Mouse (Mus musculus): Measurements from ENCODE around the gene Vamp5.

DNA sequence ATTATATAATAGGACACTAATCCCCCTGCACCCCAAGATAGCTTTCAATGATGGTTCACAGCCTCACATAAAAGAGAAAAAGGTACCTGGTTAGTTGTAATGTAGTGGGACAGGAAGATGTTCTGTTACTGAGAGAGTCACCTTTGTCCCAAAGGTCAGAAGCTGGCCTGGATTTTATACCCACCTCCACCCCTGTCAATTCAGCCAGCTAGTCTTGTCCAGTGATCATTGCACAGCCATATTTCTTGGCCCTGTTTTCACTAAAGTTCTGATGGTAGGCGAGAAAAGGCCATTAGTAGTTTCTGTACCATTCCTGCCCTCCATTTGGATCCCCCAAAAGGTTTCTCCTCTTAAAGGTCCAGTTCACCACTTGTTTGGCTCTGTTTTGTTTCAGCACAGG is 26.2 kb downstream of the Vamp5 start:
- TF ChIP-seq CTCF (conservative IDR thresholded peaks at IDR 0.05 in 1 of 2, IDR thresholded peaks at IDR 0.05 in 1 of 2; ENCODE audit: low read depth in 2 of 2, low read length in 2 of 2) (no peak), HCFC1 (IDR thresholded peaks at IDR 0.05; ENCODE audit: low read depth, low read length) (no peak), ZNF384 (IDR thresholded peaks at IDR 0.05; ENCODE audit: low read depth, low read length) (no peak), ETS1 (conservative IDR thresholded peaks at IDR 0.05; ENCODE audit: low read depth, low read length) (no peak), USF1 (IDR thresholded peaks at IDR 0.05; ENCODE audit: low read depth, low read length) (no peak), NELFE (IDR thresholded peaks at IDR 0.05; ENCODE audit: low read depth, low read length) (no peak), JUN (IDR thresholded peaks at IDR 0.05; ENCODE audit: insufficient read depth, low read depth, low read length) (no peak), TCF12 (IDR thresholded peaks at IDR 0.05; ENCODE audit: low read depth, low read length) (no peak), UBTF (IDR thresholded peaks at IDR 0.05; ENCODE audit: low read depth, low read length) (no peak), POLR2A (IDR thresholded peaks at IDR 0.05; ENCODE audit: low read depth, low read length) (no peak)
